Mouse (Mus musculus) intestine, postnatal 0 days (tissue): ENCODE measurements around the gene Ndufa12. TPM values are rescaled to one million over a fixed set of nuclear protein-coding genes. Genes with fewer than 3 reads are reported as not detected.

Experiments
- ATAC-seq: fragments of 200-750 bp; cut with Nextera tagmentation; 2 replicates; pipeline ENCODE4 v1.8.0; 2017; ENCODE audit warnings: mild to moderate bottlenecking, moderate TSS enrichment, moderate library complexity
- H3K27ac ChIP-seq: fragments of 300-500 bp; sonication (generic); 2 replicates; pipeline ENCODE4 v1.5.1; 2014; ENCODE audit warnings: mild to moderate bottlenecking, low read depth, low read length, moderate library complexity
- H3K27me3 ChIP-seq: fragments of 300-500 bp; sonication (generic); replicated peaks from 2 replicates; pipeline ENCODE4 v1.6.1; 2014; ENCODE audit warnings: low read length, mixed read lengths; ENCODE audit not compliant: control insufficient read depth, insufficient read depth
- H3K36me3 ChIP-seq: fragments of 300-500 bp; sonication (generic); 2 replicates; pipeline ENCODE4 v1.6.1; 2014; ENCODE audit warnings: mild to moderate bottlenecking, moderate library complexity; ENCODE audit not compliant: control insufficient read depth, insufficient read depth
- H3K4me1 ChIP-seq: fragments of 300-500 bp; sonication (generic); replicated peaks from 2 replicates; pipeline ENCODE4 v1.6.1; 2014; ENCODE audit warnings: antibody characterized with exemption, low read length, mixed read lengths; ENCODE audit not compliant: control insufficient read depth, insufficient read depth
- H3K4me2 ChIP-seq: fragments of 300-500 bp; sonication (generic); replicated peaks from 2 replicates; pipeline ENCODE4 v1.6.1; 2014; ENCODE audit warnings: low read depth, mild to moderate bottlenecking, moderate library complexity
- H3K4me3 ChIP-seq: fragments of 300-500 bp; sonication (generic); 2 replicates; pipeline ENCODE4 v1.5.1; 2014; ENCODE audit warnings: low read depth, low read length
- H3K9ac ChIP-seq: fragments of 300-500 bp; sonication (generic); 2 replicates; pipeline ENCODE4 v1.6.1; 2014; ENCODE audit warnings: mild to moderate bottlenecking, low read depth, low read length
- H3K9me3 ChIP-seq: fragments of 300-500 bp; sonication (generic); 2 replicates; pipeline ENCODE4 v1.6.1; 2016; ENCODE audit warnings: mixed run types; ENCODE audit not compliant: control insufficient read depth
- CTCF ChIP-seq: sonication (generic); IDR thresholded peaks from 2 replicates; pipeline ENCODE4 v1.5.1; 2016; ENCODE audit warnings: low read depth, mild to moderate bottlenecking, control low read depth, antibody characterized with exemption, moderate library complexity
- WGBS: fragments of 180-500 bp; shearing (Covaris S2); extraction: QIAGEN DNeasy Blood & Tissue Kit; methylation state at CpG from one replicate; pipeline ENCODE4 v1.1.7; 2014; 5-methylcytosine and 5-hydroxymethylcytosine counted together
- polyA plus RNA-seq: library from polyadenylated mRNA; unstranded; fragments of >200 nt; fragmentation: Nextera tagmentation; extraction: Ambion mirVana; gene quantifications from 2 replicates; pipeline ENCODE4 v1.2.1, GENCODE M21; 2015

The Ndufa12 gene
- polyA plus RNA-seq, 1 experiment from 2014 or later, result 563 TPM

GRCm38 (mm10) chr10:94162031-94162430 is 36.5 kb upstream of the Ndufa12 start:
- 91% methylated on average over 7 of the region's 7 CpGs for WGBS
- Histone ChIP-seq H3K27ac (no peak overlapping the region), H3K4me3 (no peak overlapping the region), H3K9me3 (no peaks in the 10 kb centered on the region), H3K9ac (no peak overlapping the region), H3K4me2 (no peak overlapping the region), H3K27me3 (no peaks in the 10 kb centered on the region), H3K36me3 (peaks cover 49% of the 10 kb centered on the region), H3K4me1 (no peaks in the 10 kb centered on the region)
- no peak for ATAC-seq
- no peak for TF ChIP-seq CTCF

- Histone ChIP-seq H3K9me3 (no peaks in the 10 kb centered on the region), H3K4me2 (no peak overlapping the region), H3K36me3 (peaks cover 57% of the 10 kb centered on the region), H3K4me1 (no peaks in the 10 kb centered on the region), H3K27ac (no peak overlapping the region), H3K9ac (no peak overlapping the region), H3K27me3 (no peaks in the 10 kb centered on the region), H3K4me3 (no peak overlapping the region)
- 83% methylated on average over 5 of the region's 5 CpGs for WGBS
- no peak for ATAC-seq
- no peak for TF ChIP-seq CTCF
Observed at GRCm38 (mm10) chr10:94164104-94164845, 34.2 kb upstream of the Ndufa12 start.

GRCm38 (mm10) chr10:94165426-94165825 is 33.1 kb upstream of the Ndufa12 start:
- H3K36me3 ChIP-seq, result peaks cover 64% of the 10 kb centered on the region
- no peaks in the 10 kb centered on the region for H3K27me3 ChIP-seq
- no peaks in the 10 kb centered on the region for H3K9me3 ChIP-seq
- H3K4me1 ChIP-seq, result no peaks in the 10 kb centered on the region
- peak; percentile 69 for ATAC-seq
- no peak overlapping the region for H3K9ac ChIP-seq
- no peak overlapping the region for H3K4me2 ChIP-seq
- H3K4me3 ChIP-seq, result no peak overlapping the region
- WGBS, result 69% methylated on average over 16 of the region's 16 CpGs
- no peak overlapping the region for H3K27ac ChIP-seq
- TF ChIP-seq CTCF, result no peak

- Histone ChIP-seq H3K4me3 (no peak overlapping the region), H3K27me3 (no peaks in the 10 kb centered on the region), H3K36me3 (peaks cover 55% of the 10 kb centered on the region), H3K4me2 (no peak overlapping the region), H3K4me1 (no peaks in the 10 kb centered on the region; the same call in 1 of the 2 replicates), H3K27ac (no peak overlapping the region), H3K9ac (no peak overlapping the region), H3K9me3 (no peaks in the 10 kb centered on the region)
- no peak for TF ChIP-seq CTCF
- WGBS, result 94% methylated on average over 11 of the region's 11 CpGs
- no peak for ATAC-seq
Observed at GRCm38 (mm10) chr10:94167051-94167750, 31.3 kb upstream of the Ndufa12 start.

GRCm38 (mm10) chr10:94171440-94172130 is 26.9 kb upstream of the Ndufa12 start:
- peak; percentile 84 for ATAC-seq
- no peaks in the 10 kb centered on the region for H3K9me3 ChIP-seq
- H3K4me2 ChIP-seq, result no peak overlapping the region
- peaks cover 50% of the 10 kb centered on the region for H3K36me3 ChIP-seq
- TF ChIP-seq CTCF, result no peak
- H3K27me3 ChIP-seq, result no peaks in the 10 kb centered on the region
- no peak overlapping the region for H3K4me3 ChIP-seq
- H3K4me1 ChIP-seq, result no peaks in the 10 kb centered on the region; the same call in 1 of the 2 replicates
- WGBS, result 51% methylated on average over 12 of the region's 12 CpGs
- H3K9ac ChIP-seq, result no peak overlapping the region
- H3K27ac ChIP-seq, result peak overlapping the region; percentile 79

GRCm38 (mm10) chr10:94172137-94172536 is 26.4 kb upstream of the Ndufa12 start:
- no peak for ATAC-seq
- no peaks in the 10 kb centered on the region for H3K9me3 ChIP-seq

More at GRCm38 (mm10) chr10:94172137-94172536, 26.4 kb upstream of the Ndufa12 start:
- no peak overlapping the region for H3K9ac ChIP-seq
- H3K36me3 ChIP-seq, result peaks cover 45% of the 10 kb centered on the region
- no peak overlapping the region for H3K4me3 ChIP-seq
- no peak overlapping the region for H3K4me2 ChIP-seq
- no peaks in the 10 kb centered on the region for H3K27me3 ChIP-seq
- no peaks in the 10 kb centered on the region; the same call in 1 of the 2 replicates for H3K4me1 ChIP-seq
- no peak for TF ChIP-seq CTCF
- peak overlapping the region; percentile 79; the same call in 1 of the 2 replicates for H3K27ac ChIP-seq
- 87% methylated on average over 11 of the region's 11 CpGs for WGBS
